Mouse (Mus musculus): ENCODE measurements at regions not wholly inside any gene's neighbourhood (a gene's known extent, or its start where the extent isn't known, plus 50 kb on each side); places are given as distances from the start of the nearest gene placed in this dataset.
"Not testable (repeated sequence)": the region's sequence is repeated elsewhere in the genome, so short reads cannot be mapped to it uniquely, and the experiment has no call there.

DNA sequence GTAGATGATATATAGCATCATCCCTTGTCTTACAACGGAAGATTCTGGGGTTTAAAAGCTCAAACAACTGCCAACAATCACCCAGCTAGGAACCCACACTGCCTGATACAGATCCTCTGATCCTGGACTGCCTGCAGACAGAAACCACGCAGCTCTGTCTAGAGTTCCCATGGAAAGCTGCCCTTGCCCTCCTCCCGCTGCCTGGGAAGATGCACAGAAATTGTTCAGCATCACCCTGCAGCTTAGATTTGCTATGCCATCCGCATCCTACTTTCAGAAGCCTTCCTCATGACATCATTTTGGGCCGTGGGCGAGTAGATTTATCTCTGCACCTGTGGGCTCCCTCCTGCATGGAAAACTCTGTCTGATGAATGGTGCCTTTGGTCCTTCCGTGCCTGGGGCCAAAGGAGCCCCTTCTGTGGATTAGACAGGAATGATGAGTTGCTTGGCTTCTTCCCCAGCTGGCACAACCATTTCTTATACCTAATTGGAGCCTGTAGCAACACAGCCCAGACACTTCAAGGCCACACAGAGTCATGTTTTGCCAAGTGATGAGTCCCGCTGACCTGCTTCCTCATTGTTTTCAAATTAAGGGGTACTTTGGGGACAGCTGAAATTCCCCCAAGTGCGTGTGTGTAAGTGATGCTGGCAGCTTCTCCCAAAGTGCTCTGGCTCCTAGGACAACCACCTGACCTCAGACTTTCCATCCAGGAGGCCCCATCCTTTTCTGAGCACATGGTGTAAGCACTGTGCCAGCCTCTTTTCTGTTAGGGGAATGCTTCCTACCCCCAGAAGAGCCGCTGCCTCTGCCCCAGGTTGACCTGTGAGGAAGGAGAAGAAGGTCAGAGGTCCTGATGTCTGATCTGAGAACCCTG, 153.9 kb downstream of the Snx18 start:
- Histone ChIP-seq H3K36me3 (replicated peaks; ENCODE audit: control insufficient read depth, insufficient read depth, low read depth) (no peaks in the 10 kb centered on the region), H3K27me3 (ENCODE audit: control insufficient read depth, insufficient read depth, low read length) (no peaks in the 10 kb centered on the region), H3K9me3 (ENCODE audit: control insufficient read depth, low read length) (no peaks in the 10 kb centered on the region), H3K4me1 (replicated peaks; ENCODE audit: control insufficient read depth in 2 of 2, insufficient read depth in 2 of 2, low read length in 1 of 2) (no peaks in the 10 kb centered on the region), H3K9ac (replicated peaks) (no peak overlapping the region), H3K27ac (no peak overlapping the region), H3K4me3 (ENCODE audit: insufficient read depth in 1 of 2, low read depth in 2 of 2, low read length in 2 of 2) (no peak overlapping the region), H3K4me2 (ENCODE audit: low read depth) (no peak overlapping the region)
- ATAC-seq (ENCODE audit: insufficient read depth) (no peak), DNase-seq (ENCODE audit: low read depth in 3 of 3, low spot score in 3 of 3) (no peak)
- no peak for TF ChIP-seq EP300 (IDR thresholded peaks at IDR 0.05; ENCODE audit: low read depth)
- TF ChIP-seq CTCF (IDR thresholded peaks at IDR 0.05; ENCODE audit: low read depth), result no peak
- WGBS (ENCODE audit: insufficient replicate concordance), result 59% methylated on average over 10 of the region's 10 CpGs

DNA sequence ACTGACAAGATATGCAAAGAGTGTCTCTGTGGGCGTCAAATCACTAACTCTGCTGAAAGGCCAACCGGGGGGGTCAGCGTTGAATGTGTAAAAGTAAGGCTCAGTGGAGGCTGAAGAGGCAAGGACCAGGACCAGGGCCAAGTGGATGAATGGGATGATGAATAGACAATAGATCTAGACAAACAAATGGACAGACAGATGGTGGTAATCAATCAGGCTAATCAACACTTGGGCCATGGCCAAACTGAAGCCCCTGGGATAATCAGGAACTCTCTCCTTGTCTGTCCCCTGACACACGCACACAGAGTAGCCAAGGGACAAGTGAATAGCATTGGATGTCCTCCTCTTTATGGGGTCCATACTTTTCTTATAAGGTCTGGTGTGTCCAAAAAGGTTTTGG, 154.9 kb downstream of the Snx18 start:
- Histone ChIP-seq H3K4me1 (replicated peaks; ENCODE audit: control insufficient read depth in 2 of 2, insufficient read depth in 2 of 2, low read length in 1 of 2) (no peaks in the 10 kb centered on the region), H3K4me2 (ENCODE audit: low read depth) (no peak overlapping the region), H3K27ac (no peak overlapping the region), H3K9me3 (ENCODE audit: control insufficient read depth, low read length) (no peaks in the 10 kb centered on the region), H3K27me3 (ENCODE audit: control insufficient read depth, insufficient read depth, low read length) (no peaks in the 10 kb centered on the region), H3K4me3 (ENCODE audit: insufficient read depth in 1 of 2, low read depth in 2 of 2, low read length in 2 of 2) (no peak overlapping the region), H3K36me3 (replicated peaks; ENCODE audit: control insufficient read depth, insufficient read depth, low read depth) (no peaks in the 10 kb centered on the region), H3K9ac (replicated peaks) (no peak overlapping the region)
- WGBS (ENCODE audit: insufficient replicate concordance), result 65% methylated on average over 4 of the region's 4 CpGs
- TF ChIP-seq EP300 (IDR thresholded peaks at IDR 0.05; ENCODE audit: low read depth), result no peak
- no peak for TF ChIP-seq CTCF (IDR thresholded peaks at IDR 0.05; ENCODE audit: low read depth)
- DNase-seq (ENCODE audit: low read depth in 3 of 3, low spot score in 3 of 3) (no peak), ATAC-seq (ENCODE audit: insufficient read depth) (no peak)

DNA sequence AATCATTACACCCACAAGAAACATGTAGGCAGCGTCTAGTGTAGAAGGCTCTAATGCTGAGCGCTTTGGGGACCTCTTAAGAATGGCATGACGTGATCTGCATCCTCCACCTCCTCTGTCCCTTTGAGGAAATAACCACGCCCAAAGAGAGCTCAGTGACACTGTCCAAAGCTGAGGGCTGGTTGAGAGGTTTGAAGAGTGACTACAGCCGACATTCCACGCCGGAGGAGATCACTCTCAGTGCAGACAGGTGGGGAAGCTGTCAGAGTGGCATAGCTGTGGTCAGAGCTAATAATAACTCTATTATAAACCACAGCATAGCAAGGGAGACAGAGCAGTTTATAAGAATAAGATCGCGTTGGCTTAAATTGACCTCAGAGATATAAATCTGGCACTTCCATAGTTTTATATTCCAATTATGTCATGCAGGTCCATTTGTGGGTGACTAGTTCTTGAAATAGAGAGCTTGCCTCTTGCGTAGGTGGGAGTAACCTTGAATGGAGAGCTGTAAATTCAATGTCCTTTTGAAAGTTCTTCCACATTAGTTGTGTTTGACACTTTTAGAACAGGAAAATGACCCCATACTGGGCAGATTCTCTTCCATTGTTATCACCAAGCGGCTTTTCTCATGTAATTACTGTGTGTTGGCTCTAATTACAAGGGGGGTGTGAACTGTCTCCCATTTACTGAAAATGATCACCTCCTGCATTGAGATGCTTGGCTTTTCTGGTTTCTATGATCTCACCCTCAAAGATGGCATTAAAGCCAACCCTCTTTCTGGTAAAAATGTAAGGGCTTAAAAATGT, 161.7 kb downstream of the BC067074 start:
- H3K4me3 ChIP-seq (ENCODE audit: insufficient read depth in 1 of 2, low read depth in 2 of 2, low read length in 2 of 2), result no peak overlapping the region
- no peak overlapping the region for H3K9ac ChIP-seq (replicated peaks)
- no peak overlapping the region for H3K27ac ChIP-seq
- H3K9me3 ChIP-seq (ENCODE audit: control insufficient read depth, low read length), result no peaks in the 10 kb centered on the region
- no peaks in the 10 kb centered on the region for H3K36me3 ChIP-seq (replicated peaks; ENCODE audit: control insufficient read depth, insufficient read depth, low read depth)
- TF ChIP-seq EP300 (IDR thresholded peaks at IDR 0.05; ENCODE audit: low read depth), result no peak
- TF ChIP-seq CTCF (IDR thresholded peaks at IDR 0.05; ENCODE audit: low read depth), result no peak
- no peaks in the 10 kb centered on the region for H3K4me1 ChIP-seq (replicated peaks; ENCODE audit: control insufficient read depth in 2 of 2, insufficient read depth in 2 of 2, low read length in 1 of 2)
- H3K27me3 ChIP-seq (ENCODE audit: control insufficient read depth, insufficient read depth, low read length), result no peaks in the 10 kb centered on the region
- DNase-seq (ENCODE audit: low read depth in 3 of 3, low spot score in 3 of 3) (no peak), ATAC-seq (ENCODE audit: insufficient read depth) (no peak)
- WGBS (ENCODE audit: insufficient replicate concordance), result 26% methylated on average over 11 of the region's 11 CpGs
- no peak overlapping the region for H3K4me2 ChIP-seq (ENCODE audit: low read depth)

DNA sequence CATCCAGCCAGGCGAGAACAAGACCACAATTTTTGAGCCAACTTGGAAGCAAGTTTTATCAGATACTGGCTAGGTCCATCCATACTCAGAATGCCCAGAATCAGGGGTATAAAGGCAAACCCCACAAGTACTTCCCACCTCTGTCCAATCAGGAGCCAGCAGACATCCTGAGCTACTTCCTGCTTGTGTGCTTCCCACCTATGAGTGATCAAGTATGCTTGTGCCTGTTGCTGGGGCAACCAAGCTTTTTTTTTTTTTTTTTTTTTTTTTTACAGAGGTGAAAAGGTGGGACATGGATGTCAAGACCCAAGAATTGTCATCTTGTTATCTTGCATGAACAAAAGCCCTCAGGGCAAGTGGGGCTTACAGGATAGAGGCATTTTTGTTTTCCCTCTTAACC, 155.4 kb downstream of the BC067074 start:
- no peaks in the 10 kb centered on the region for H3K27me3 ChIP-seq (ENCODE audit: control insufficient read depth, insufficient read depth, low read length)
- DNase-seq (ENCODE audit: low read depth in 3 of 3, low spot score in 3 of 3) (no peak), ATAC-seq (ENCODE audit: insufficient read depth) (no peak)
- H3K4me2 ChIP-seq (ENCODE audit: low read depth), result no peak overlapping the region
- WGBS (ENCODE audit: insufficient replicate concordance), result 57% methylated on average over 1 of the region's 1 CpGs
- H3K4me3 ChIP-seq (ENCODE audit: insufficient read depth in 1 of 2, low read depth in 2 of 2, low read length in 2 of 2), result no peak overlapping the region
- TF ChIP-seq CTCF (IDR thresholded peaks at IDR 0.05; ENCODE audit: low read depth), result no peak
- TF ChIP-seq EP300 (IDR thresholded peaks at IDR 0.05; ENCODE audit: low read depth), result no peak
- no peak overlapping the region for H3K27ac ChIP-seq
- no peaks in the 10 kb centered on the region for H3K36me3 ChIP-seq (replicated peaks; ENCODE audit: control insufficient read depth, insufficient read depth, low read depth)
- no peak overlapping the region for H3K9ac ChIP-seq (replicated peaks)
- no peaks in the 10 kb centered on the region for H3K9me3 ChIP-seq (ENCODE audit: control insufficient read depth, low read length)
- peaks cover 0 to 7% of the 10 kb centered on the region in 2 experiments; a peak in 1 of 4 replicates for H3K4me1 ChIP-seq (replicated peaks; ENCODE audit: control insufficient read depth in 2 of 2, insufficient read depth in 2 of 2, low read length in 1 of 2)

DNA sequence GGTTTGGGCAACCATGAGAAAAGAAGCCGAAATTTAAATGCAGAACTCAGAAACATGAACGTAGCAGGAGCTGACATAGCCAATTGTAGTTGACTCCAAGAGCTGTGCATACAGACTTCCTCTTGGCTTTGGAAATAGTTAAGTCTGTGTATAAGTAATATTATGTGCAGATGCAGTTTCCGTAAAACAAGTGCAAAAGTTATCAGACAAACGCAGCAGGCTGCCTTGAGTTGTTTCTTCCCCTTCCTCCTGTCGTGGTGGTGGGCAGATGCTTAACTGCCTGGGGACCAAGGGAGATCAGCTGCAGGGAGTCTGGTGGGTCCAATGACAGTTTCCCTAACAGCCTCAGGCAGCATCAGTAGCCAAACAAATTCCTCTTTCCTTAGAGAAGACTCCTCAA, 153.3 kb downstream of the BC067074 start:
- Histone ChIP-seq H3K36me3 (replicated peaks; ENCODE audit: control insufficient read depth, insufficient read depth, low read depth) (no peaks in the 10 kb centered on the region), H3K9ac (replicated peaks) (no peak overlapping the region), H3K9me3 (ENCODE audit: control insufficient read depth, low read length) (no peaks in the 10 kb centered on the region), H3K27me3 (ENCODE audit: control insufficient read depth, insufficient read depth, low read length) (no peaks in the 10 kb centered on the region), H3K4me3 (ENCODE audit: insufficient read depth in 1 of 2, low read depth in 2 of 2, low read length in 2 of 2) (no peak overlapping the region), H3K27ac (no peak overlapping the region), H3K4me1 (replicated peaks; ENCODE audit: control insufficient read depth in 2 of 2, insufficient read depth in 2 of 2, low read length in 1 of 2) (peaks cover 0 to 7% of the 10 kb centered on the region in 2 experiments; a peak in 1 of 4 replicates), H3K4me2 (ENCODE audit: low read depth) (no peak overlapping the region)
- DNase-seq (ENCODE audit: low read depth in 3 of 3, low spot score in 3 of 3) (no peak), ATAC-seq (ENCODE audit: insufficient read depth) (0 out of 2 replicates have a peak, but pooled peaks have one; percentile 26)
- WGBS (ENCODE audit: insufficient replicate concordance), result 12% methylated on average over 5 of the region's 5 CpGs
- no peak for TF ChIP-seq CTCF (IDR thresholded peaks at IDR 0.05; ENCODE audit: low read depth)
- no peak for TF ChIP-seq EP300 (IDR thresholded peaks at IDR 0.05; ENCODE audit: low read depth)

DNA sequence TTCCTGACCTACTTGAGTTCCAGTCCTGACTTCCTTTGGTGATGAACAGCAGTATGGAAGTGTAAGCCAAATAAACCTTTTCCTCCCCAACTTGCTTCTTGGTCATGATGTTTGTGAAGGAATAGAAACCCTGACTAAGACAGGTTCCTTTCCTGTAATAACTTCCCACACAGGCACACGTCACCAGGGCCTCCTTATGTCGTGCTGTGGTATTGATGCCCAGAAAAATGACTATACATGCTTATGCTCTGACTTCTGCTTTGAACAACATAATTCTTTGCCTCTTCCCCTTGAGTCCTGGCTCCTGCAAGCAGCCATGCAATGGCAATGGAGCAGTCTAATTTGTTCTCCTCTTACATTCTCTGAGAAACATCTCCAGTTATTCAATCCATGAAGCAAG, 151.5 kb downstream of the BC067074 start:
- not testable (repeated sequence) for H3K9me3 ChIP-seq (ENCODE audit: control insufficient read depth, low read length); H3K9ac ChIP-seq (replicated peaks); H3K27ac ChIP-seq; DNase-seq (ENCODE audit: low read depth in 3 of 3, low spot score in 3 of 3); H3K36me3 ChIP-seq (replicated peaks; ENCODE audit: control insufficient read depth, insufficient read depth, low read depth); H3K4me3 ChIP-seq (ENCODE audit: insufficient read depth in 1 of 2, low read depth in 2 of 2, low read length in 2 of 2); ATAC-seq (ENCODE audit: insufficient read depth); H3K4me2 ChIP-seq (ENCODE audit: low read depth); H3K27me3 ChIP-seq (ENCODE audit: control insufficient read depth, insufficient read depth, low read length); H3K4me1 ChIP-seq (replicated peaks; ENCODE audit: control insufficient read depth in 2 of 2, insufficient read depth in 2 of 2, low read length in 1 of 2)
- 41% methylated on average over 2 of the region's 2 CpGs for WGBS (ENCODE audit: insufficient replicate concordance)

Measured in liver, embryonic 14.5 days (tissue).